Mouse (Mus musculus) olfactory bulb, adult 2 months (tissue): ENCODE measurements around the gene Myadml2.

ENCODE experiments used
- CTCF ChIP-seq: fragments of 200-500 bp; IDR thresholded peaks from 2 replicates; pipeline ENCODE4 v1.5.1; 2012; ENCODE audit warnings: low read depth, mild to moderate bottlenecking, low read length, moderate library complexity; ENCODE audit not compliant: insufficient read depth
- POLR2A ChIP-seq: fragments of 200-500 bp; IDR thresholded peaks from 2 replicates; pipeline ENCODE4 v1.6.1; 2012; ENCODE audit warnings: mild to moderate bottlenecking, low read depth, low read length, moderate library complexity; ENCODE audit not compliant: insufficient read depth

- no peak for TF ChIP-seq POLR2A
- TF ChIP-seq CTCF: no peak
These were observed 22.7 kb downstream of the Myadml2 start, which contains the start of gene Sirt7 for GRCm38 (mm10) chr11:120625152-120625775.
